Mouse (Mus musculus) retina, postnatal 7 days (tissue): ENCODE data around the gene Jakmip3.
A peak's percentile ranks its signal among the peaks of the same experiment; 100 is the strongest.

ENCODE experiments used
- DNase-seq: peaks from one replicate; pipeline ENCODE4 v3.0.0-alpha.2; 2012; ENCODE audit warnings: low read depth, low spot score

The Jakmip3 gene

DNA sequence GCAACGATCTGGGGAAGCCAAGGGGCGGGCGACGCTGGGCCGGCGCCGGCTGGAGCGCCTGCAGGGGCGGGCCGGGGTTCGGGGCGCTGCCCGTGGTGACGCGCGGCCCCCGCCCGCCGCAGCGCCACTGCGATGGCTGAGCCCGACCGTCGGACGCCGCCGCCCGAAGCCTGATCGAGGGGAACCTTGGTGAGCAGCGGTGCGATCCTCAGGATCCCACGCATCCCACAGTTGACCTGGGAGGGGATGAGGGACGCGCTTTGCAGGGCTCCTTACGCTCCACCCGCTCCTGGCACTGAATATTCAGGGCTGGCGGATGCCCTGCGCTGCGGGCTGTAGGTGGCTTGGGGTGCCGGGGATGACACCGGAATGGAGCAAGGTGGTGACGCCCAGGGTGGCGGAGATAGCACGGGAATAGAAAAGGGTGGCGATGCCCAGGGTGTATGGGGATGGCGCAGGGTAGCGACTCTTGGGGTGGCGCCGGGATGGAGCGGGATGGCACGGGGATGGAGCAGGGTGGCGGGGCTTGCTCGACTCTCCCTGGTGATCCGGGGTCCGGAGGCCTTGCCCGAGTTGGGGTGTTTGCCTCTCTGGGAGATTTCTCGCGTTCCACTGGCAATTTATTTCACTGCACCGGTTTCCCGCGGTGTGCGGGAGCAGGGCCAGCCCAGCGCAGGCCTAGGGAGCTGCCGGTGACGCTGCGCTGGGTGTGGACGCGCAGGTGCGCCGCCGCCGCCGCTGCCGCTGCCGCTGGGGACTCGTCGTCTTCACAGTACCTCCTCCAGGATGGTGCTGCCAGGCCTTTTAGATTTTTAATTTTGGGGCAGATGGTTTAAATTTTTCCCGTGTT, at the start of gene Jakmip3:
Gene Jakmip3, plus strand, starts transcription at position 119 of the 850 bp plus-strand sequence.
- no peak for DNase-seq

DNA sequence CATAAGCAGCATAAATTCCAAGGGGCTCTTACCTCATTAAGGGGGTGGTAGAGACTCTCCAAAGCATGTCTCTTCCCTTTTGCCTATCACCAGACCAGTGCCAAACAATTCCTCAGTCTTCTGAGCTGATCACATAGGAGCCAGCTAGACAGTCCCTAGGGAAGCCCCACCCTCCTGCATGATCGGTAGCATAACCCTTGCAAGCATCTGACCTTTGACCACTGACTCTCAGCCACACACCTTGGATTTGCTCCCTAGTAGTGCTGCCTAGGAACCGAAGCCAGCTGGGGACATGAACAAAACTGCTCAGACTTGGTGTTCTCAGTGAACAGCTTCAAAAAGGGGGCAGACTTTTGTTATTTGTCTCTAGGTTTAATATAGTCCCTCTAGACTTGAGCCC, 42.4 kb upstream of the Jakmip3 start:
- DNase-seq = no peak

DNA sequence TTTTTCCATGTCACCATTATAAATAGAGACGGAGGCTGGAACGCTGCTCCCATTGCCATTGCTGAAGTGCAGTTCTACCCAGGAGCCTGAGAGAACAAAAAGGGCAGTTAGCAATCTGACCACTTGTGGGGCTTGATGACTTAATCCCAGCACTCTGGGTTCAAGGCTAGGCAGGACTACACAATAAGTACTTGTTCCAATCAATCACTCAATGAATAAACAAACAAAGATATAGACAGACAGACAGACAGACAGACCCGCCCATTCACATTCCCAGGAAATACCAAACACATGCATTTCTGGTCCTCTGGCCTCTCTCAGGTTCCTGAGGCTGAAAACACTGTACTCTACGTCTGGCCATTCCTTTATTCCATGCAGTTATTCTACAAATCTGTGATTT, 41.8 kb upstream of the Jakmip3 start:
- no peak for DNase-seq

DNA sequence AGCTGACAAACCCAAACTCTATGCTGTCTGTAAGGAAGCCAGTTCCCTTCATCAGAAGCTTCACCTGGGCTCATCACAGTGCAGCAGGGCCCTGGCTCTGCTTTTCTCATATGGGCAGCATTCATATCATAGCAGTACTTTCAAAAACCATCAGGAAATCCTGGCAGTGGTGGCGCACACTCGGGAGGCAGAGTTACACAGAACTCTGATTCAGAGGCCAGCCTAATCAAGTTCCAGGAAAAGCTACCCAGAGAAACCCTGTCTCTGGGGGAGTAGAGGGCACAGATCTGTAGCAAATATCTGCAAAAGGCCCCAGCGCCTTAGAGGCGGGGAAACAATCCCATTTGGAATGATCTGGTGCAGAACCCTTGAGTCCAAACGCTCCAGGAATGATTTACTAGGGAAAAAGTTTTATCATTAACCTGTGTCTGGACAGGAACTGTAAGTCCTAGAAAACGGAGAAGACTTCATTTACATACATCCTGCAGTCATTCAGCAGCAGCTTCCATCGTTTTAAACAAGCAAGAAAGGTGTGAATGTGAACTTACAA, 36.6 kb upstream of the Jakmip3 start:
- no peak for DNase-seq

DNA sequence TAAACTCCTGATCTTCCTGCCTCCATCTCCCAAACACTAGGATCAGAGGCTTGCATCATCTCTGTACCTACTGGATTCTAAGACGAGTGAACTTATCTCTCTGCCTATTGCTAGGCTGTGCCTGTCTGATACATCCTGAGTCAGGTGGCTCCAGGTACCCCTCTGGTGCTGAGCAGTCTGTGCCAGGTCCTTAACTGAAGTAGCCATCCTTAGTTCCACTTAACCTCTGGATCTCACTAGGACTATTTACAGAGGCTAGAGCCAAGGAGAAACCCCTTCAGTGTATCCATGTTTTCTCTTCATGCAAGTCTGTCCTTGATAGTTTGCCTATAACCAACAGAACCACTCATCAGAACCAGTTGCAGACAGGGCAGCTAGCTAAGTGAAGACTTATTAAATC, 34.1 kb upstream of the Jakmip3 start:
- DNase-seq = no peak

DNA sequence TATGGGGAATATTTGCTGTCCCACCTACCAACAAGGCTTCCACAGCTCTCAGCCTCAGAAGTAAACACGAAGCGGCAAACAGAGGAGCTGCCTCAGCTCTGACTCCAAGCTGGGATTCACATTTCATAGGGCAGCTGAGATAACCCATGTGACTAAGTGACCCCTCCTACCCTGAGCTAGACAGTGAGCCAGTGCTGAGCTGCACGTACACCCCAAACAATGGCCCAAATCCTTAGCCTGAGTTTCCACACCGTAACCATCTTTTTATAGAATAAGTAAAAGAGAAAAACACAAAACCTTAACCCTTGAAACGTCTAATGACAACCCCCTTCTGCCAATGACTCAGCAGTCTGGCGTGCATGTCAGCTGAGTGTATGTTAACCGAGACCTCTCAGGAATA, 33.5 kb upstream of the Jakmip3 start:
- no peak for DNase-seq

DNA sequence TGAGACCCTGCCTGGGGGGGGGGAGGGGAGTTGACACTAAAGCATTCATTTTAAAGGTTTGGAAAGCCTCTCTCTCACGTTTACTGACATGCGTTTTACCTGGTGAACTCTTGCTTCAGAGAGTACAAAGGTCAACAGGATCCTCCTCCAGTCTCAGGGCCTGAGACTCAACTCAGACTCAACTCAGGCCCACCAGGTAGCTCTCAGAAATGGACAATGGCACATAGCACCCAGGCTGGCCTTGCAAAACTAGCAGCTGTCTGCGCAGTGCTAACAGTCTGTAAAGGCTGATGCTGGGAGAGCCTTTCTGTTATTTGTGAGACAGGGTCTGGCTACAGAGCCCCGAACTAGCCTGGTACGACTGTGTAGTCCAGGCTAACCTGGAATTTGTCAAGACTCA, 32.6 kb upstream of the Jakmip3 start:
- no peak for DNase-seq

DNA sequence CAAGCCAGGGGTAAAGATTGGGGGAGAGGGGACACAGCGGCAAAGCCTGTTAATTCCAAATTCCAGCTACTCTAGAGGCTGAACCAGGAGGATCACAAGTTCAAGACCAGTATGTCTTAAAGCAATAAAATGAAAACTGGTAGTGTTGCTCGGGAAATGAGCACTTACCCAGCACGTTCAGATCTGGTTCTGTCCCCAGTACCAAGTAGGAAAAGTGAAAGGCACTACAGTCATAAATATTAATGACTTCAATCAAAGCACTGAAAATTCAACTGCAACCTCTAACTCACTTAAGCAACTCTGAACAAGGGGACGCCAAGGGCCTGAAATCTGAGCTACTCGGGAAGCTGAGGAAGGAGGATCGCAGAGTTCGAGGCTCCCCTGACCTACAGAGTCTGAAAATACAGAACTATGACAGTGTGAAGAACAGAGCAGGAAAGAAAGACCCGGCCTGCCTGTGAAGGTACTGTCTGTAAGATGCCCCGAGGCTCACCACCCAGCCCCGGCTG, 31.7 kb upstream of the Jakmip3 start:
- no peak for DNase-seq

DNA sequence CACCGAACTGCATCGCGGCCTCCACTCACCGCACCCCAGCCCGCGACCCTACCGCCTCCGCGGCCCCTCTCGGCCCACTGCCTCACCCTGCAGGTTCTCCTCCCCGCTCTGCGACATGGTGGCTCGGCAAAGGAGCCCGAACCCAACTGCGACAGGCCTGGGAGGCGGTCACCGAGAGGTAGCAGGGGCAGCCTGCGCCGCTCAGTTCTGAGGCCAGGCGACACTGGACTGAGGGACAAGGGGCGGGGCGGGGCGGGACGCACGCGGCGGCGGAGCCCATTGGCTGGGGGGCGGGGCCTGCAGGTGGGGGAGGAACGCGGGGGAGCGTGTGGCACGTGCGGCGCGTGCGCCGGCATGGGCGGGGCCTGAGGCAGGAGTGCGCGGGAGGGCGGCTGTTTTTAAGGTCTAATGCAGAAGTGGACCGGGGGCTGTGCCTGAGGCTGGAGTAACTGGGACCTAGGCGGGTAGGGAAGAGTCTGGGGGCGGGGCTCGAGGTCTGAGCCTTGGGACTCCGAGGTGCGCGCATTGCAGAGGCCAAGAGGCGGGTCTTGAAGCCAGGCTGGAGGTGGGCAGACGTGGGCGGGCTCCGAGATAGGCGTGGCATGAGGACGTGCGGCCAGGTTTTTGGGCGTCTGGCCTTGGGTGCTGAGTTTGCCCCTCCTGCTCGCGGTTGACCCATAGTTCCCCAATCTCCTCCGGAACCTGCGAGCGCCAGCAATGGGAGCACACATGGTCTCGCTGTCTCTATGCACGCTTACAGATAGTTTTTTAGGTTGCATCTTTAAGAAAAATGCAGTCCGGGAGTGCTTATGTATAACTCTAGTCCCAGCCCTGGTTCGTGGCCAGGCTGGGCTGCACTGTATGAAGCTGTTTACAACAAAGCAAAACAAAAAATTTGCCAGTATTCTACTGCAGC, 31.0 kb upstream of the Jakmip3 start, which contains the start of gene Bnip3:
Gene Bnip3, minus strand, starts transcription at position 243 of the 916 bp plus-strand sequence.
- peak; percentile 82 for DNase-seq

DNA sequence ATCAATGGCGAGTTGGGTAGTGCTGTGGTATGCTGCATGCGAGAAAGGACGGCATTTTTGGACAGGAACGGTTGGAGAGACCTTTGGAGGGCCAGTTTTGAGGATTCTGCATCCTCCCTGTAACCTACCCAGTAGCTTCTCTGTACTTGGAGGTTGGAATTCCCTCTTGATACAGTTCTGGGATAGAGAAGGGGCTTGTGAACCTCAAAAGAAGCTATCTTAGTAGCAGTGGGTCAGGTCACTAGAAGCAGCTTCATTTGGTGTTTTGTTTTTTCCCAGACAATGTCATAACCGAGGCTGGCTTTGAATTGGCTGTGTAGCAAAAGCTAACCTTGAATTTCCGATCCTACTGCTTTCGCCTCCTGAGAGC, 30.4 kb upstream of the Jakmip3 start:
- DNase-seq = no peak

DNA sequence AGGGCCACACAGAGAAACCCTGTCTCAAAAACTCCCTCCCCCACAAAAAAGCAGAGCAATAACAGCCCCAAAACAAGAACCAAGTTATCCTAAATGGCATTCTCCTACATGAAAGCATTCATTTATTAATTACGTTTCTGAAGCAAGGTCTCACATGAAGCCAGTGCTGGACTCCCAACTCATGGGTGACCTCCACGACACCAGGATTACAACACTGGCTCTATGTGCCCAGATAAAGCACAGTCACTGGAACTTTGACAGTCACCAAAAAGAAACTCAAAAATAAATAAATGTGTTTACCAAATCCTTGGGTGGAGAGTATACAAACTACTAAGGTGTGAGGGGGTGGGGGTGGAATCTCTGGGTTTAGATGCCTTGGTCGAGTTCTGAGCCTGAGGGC, 26.9 kb upstream of the Jakmip3 start:
- no peak for DNase-seq

DNA sequence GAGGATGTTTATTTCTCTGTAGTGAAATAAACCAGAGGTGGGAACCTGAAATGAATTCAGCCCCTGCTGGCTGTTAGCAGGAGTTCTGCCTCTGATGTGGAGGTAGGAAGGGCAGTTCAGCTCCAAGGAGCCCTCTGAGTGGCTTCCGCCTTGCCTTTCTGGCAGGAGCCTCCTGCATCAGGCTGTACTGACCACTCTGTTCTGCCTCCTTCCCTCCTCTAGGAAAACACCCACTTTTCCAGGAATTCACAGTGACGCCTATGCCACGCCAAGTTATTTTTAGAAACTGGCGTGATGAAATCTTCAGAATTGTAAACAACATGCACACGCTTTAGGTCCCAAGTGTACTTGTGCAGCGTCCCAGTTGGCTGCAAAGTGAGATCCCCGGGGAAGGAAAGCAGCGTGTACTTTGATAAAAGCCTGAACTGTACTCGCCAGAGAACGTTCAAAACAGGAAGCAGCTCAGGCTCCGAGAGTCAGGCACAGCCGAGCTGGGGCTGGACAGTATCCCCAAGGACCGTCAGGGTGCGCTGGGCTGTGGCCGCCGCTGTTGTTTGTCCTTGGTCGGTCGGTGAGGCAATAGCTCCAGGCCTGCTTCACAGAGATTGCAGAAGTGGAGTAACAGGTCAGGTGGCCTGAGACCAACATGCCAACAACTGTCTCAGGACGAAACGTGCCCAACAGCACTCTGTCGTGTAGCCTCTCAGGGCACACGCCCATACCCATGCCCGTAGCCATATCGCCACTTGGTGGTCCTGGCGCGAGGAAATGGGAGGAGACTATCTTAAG, 21.2 kb upstream of the Jakmip3 start:
- no peak for DNase-seq

DNA sequence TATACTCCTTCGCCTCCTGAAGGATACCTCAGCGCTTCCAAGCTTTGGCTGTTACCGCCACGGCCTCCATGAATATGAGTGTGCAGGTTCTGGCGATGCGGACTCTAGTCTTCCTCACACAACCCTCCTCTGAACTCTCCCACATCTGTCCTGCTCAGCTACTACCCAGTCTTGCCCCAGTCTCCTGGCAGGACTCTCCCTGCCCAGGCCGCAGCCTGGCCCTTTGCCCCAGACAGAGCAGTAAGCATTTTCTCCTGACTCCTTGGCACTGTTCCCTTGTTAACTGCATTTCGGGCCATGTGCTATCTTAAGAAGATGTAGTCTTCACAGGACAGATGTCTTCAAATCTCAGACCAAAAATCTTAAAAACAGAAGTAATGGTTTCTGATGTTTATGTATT, 18.9 kb upstream of the Jakmip3 start:
- no peak for DNase-seq

DNA sequence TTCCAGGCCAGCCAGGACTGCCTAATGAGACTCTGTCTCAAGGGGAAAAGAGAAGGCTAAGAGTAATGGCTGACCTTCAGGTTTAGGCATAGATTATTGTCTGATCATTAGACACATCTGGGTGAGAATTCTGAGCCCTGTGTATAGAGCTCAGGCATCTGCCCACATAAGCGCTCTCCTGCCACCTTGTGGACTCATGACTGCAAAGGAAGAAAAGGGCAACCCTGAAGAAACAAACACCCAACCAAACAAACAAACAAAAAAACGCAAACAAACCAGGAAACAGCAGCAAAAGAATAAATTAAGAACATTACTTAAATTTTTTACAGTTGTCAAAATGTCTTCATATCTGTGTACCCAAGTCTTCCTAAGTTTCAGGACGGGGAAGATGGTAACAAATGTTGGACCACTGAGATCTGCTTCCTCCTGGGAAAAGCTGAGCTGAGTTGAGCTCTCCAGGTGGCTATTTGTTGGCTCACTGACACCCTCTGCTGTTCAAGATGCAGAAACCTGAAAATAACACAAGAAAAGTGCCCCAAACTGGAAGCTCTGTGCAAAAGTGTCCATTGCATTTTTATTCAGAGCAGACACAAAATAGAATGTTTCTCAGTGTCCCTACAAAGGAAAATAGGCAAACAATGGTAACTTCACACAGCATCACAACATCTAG, 16.6 kb upstream of the Jakmip3 start:
- no peak for DNase-seq

DNA sequence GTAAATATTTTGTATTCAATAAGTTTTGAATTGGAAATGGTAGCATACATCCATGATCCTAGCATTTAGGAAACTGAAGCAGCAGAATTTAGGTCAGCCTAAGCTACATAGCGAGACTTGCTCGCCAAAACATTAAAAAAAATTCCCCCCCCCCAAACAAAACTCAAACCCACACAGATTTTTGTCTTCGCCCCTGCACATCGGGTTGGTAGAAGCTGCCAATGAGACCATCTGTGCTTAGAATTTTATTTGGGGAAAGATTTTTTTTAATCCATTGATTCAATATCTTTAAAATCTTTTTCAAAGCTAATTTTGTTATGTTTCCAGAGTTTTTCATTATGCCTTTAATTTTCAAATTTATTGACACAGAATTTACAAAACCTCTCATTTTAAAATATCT, 12.1 kb upstream of the Jakmip3 start:
- DNase-seq = no peak

DNA sequence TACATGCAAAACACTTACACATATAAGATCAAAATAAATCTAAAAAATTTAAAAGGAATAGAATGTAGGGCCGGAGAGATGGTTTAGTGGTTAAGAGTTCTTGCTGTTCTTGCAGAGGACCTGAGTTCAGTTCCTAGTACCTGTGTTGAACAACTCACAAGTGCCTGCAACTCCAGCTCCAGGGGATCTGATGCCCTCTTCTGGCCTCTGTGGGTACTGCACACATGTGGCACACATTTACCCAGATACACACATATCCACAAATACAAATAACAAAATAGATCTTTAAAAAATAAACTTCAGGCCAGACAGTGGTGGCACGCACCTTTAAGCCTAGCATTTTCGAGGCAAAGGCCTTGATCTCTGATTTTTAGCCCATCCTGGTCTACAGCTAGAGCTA, 6.0 kb upstream of the Jakmip3 start:
- DNase-seq = no peak

DNA sequence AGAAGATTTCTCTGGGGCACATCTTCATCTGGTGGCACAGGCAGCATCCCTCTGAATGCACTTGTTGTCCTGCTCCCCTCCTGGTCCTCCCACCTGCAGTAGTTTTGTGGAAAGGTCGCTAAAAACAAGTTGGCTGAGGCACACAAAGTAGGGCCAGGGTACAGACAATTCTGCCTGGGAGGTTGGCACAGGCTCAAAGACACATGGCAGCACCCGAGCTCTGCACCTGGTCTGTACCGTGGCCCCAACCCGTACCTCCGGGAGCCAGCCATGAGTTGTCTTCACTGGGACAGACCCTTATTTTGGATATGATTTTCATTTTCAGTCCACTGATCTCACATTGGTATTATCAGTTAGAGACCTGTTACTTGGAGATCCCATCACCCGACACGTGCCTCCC, 1.5 kb upstream of the Jakmip3 start:
- no peak for DNase-seq

DNA sequence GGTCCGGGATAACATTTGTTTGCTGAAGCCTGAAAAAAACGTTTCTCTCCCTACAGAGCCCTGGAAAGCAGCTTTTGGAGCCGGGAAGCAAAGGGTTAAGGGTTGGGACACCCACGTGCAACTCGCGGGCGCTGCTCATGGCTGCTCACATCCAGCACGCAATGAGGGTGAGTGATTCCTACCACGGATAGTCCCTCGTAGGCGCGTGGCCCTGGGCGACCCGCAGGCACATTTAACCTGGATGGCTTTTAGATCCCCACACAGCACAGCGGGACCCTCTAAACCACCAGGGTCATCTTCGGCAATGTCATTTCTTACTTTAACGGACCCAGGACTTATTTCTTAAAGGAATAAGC, 296 bp upstream of the Jakmip3 start:
- DNase-seq = no peak

DNA sequence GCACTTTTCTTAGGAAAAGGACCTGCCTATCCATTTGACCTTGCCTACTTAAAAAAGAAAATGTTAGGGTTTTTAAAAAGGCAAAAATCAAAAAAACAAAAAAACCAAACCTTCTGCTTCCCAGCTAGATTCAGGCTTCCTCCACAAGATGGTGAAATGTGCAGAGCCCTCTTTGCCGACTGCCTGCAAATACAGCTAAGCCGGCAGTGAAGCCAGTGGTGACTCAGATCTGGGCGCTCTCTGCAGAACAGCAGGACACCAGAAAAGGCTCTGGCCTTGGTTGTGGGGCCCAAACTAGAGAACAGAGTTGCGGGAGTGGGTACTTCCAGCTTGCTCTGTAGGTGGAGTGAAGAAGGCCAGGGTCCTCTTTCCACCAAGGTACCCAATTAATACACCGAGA, 1.0 kb downstream of the Jakmip3 start:
- DNase-seq = no peak

DNA sequence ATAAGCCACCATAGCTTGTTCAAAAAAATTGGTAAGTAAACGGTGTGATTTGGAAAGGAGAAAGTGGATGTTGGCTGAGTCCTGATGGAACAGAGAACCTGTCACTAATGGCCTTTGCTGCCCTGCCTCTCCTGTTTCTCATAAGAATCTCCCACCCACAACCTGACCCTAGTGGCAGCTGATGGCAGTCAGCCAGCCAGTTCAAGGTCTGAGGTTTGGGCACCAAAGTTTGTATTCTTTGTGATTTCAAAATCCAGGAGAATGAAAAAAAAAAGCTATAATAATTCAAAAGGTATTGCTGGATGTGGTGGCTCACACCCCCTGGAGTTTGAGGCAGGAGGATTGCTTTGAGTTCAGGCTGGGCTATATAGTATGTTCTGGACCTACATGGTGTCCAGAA, 1.8 kb downstream of the Jakmip3 start:
- DNase-seq = no peak

DNA sequence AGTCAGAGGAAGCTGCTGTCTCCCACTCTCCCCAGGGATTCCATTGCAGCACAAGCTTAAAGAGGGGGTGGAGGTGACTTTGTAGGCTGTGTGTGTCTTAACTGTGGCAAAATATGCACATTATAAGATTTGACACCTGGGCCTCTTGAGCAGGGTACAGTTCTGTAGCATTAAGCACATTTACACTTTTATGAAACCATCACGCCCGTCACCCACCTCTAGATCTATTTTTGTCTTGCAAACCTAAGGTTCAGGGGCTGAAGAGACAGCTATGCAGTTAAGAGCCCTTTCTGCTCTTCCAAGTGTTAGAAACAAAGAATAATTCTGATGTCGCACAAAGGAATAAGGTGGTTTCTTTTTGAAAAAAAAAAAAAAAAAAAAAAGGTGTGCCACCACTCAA, 5.1 kb downstream of the Jakmip3 start:
- no peak for DNase-seq
